Mouse (Mus musculus): Measurements from ENCODE around the gene Hspa1l. TPM values are rescaled to one million over a fixed set of nuclear protein-coding genes. Genes with fewer than 3 reads are reported as not detected.
"Not testable (repeated sequence)": the region's sequence is repeated elsewhere in the genome, so short reads cannot be mapped to it uniquely, and the experiment has no call there.

The Hspa1l gene
- polyA plus RNA-seq, 1 experiment: 0.48 TPM

GRCm38 (mm10) chr17:34979631-34980030, 7.1 kb downstream of the Hspa1l start:
- Histone ChIP-seq H3K4me3 (ENCODE audit: insufficient read depth, low read depth, low read length) (no peak overlapping the region), H3K4me1 (ENCODE audit: control insufficient read depth, insufficient read depth, insufficient read length, low read length) (no peaks in the 10 kb centered on the region), H3K27ac (replicated peaks; ENCODE audit: low read depth, low read length) (no peak overlapping the region)

- no peaks in the 10 kb centered on the region for H3K4me1 ChIP-seq (ENCODE audit: control insufficient read depth, insufficient read depth, insufficient read length, low read length)
- H3K27ac ChIP-seq (replicated peaks; ENCODE audit: low read depth, low read length): peak overlapping the region; percentile 56
- peak overlapping the region; percentile 40 for H3K4me3 ChIP-seq (ENCODE audit: insufficient read depth, low read depth, low read length)
Observed at GRCm38 (mm10) chr17:34980655-34981054, 8.2 kb downstream of the Hspa1l start.

GRCm38 (mm10) chr17:34981690-34982180, 9.2 kb downstream of the Hspa1l start, which contains the start of gene Lsm2:
TSS of gene Lsm2 (plus strand) at chr17:34981862.
- H3K4me3 ChIP-seq (ENCODE audit: insufficient read depth, low read depth, low read length): peak within 1 kb of the TSS; percentile 96
- no peaks in the 10 kb centered on the region for H3K4me1 ChIP-seq (ENCODE audit: control insufficient read depth, insufficient read depth, insufficient read length, low read length)
- H3K27ac ChIP-seq (replicated peaks; ENCODE audit: low read depth, low read length): peak within 1 kb of the TSS; percentile 99

GRCm38 (mm10) chr17:34982328-34982727, 9.8 kb downstream of the Hspa1l start:
- H3K4me3 ChIP-seq (ENCODE audit: insufficient read depth, low read depth, low read length): peak overlapping the region; percentile 96

GRCm38 (mm10) chr17:34984218-34984617, 11.7 kb downstream of the Hspa1l start:
- Histone ChIP-seq H3K4me1 (ENCODE audit: control insufficient read depth, insufficient read depth, insufficient read length, low read length) (no peaks in the 10 kb centered on the region), H3K27ac (replicated peaks; ENCODE audit: low read depth, low read length) (no peak overlapping the region), H3K4me3 (ENCODE audit: insufficient read depth, low read depth, low read length) (no peak overlapping the region)

More at GRCm38 (mm10) chr17:34982328-34982727, 9.8 kb downstream of the Hspa1l start:
- Histone ChIP-seq H3K4me1 (ENCODE audit: control insufficient read depth, insufficient read depth, insufficient read length, low read length) (no peaks in the 10 kb centered on the region), H3K27ac (replicated peaks; ENCODE audit: low read depth, low read length) (peak overlapping the region; percentile 99; the same call in 1 of the 2 replicates)

GRCm38 (mm10) chr17:34994751-34995150, 22.2 kb downstream of the Hspa1l start:
- no peak overlapping the region for H3K27ac ChIP-seq (replicated peaks; ENCODE audit: low read depth, low read length)
- no peaks in the 10 kb centered on the region for H3K4me1 ChIP-seq (ENCODE audit: control insufficient read depth, insufficient read depth, insufficient read length, low read length)
- H3K4me3 ChIP-seq (ENCODE audit: insufficient read depth, low read depth, low read length): no peak overlapping the region

- not testable (repeated sequence) for H3K27ac ChIP-seq (replicated peaks; ENCODE audit: low read depth, low read length); H3K4me3 ChIP-seq (ENCODE audit: insufficient read depth, low read depth, low read length); H3K4me1 ChIP-seq (ENCODE audit: control insufficient read depth, insufficient read depth, insufficient read length, low read length)
Observed at GRCm38 (mm10) chr17:34995192-34995591, 22.7 kb downstream of the Hspa1l start.

- H3K4me3 ChIP-seq (ENCODE audit: insufficient read depth, low read depth, low read length); H3K4me1 ChIP-seq (ENCODE audit: control insufficient read depth, insufficient read depth, insufficient read length, low read length); H3K27ac ChIP-seq (replicated peaks; ENCODE audit: low read depth, low read length): not testable (repeated sequence)
Observed at GRCm38 (mm10) chr17:34995927-34996326, 23.4 kb downstream of the Hspa1l start.

GRCm38 (mm10) chr17:34996411-34997141, 24.1 kb downstream of the Hspa1l start:
- H3K27ac ChIP-seq (replicated peaks; ENCODE audit: low read depth, low read length): no peak overlapping the region
- H3K4me1 ChIP-seq (ENCODE audit: control insufficient read depth, insufficient read depth, insufficient read length, low read length): no peaks in the 10 kb centered on the region
- H3K4me3 ChIP-seq (ENCODE audit: insufficient read depth, low read depth, low read length): no peak overlapping the region

GRCm38 (mm10) chr17:34997142-34997483, 24.6 kb downstream of the Hspa1l start:
- Histone ChIP-seq H3K4me3 (ENCODE audit: insufficient read depth, low read depth, low read length) (no peak overlapping the region), H3K27ac (replicated peaks; ENCODE audit: low read depth, low read length) (no peak overlapping the region), H3K4me1 (ENCODE audit: control insufficient read depth, insufficient read depth, insufficient read length, low read length) (no peaks in the 10 kb centered on the region)

- peak overlapping the region; percentile 18; the same call in 1 of the 2 replicates for H3K27ac ChIP-seq (replicated peaks; ENCODE audit: low read depth, low read length)
- peak overlapping the region; percentile 53; the same call in 1 of the 2 replicates for H3K4me3 ChIP-seq (ENCODE audit: insufficient read depth, low read depth, low read length)
- no peaks in the 10 kb centered on the region for H3K4me1 ChIP-seq (ENCODE audit: control insufficient read depth, insufficient read depth, insufficient read length, low read length)
Observed at GRCm38 (mm10) chr17:34998526-34999430, 26.3 kb downstream of the Hspa1l start.

- not testable (repeated sequence) for H3K4me1 ChIP-seq (ENCODE audit: control insufficient read depth, insufficient read depth, insufficient read length, low read length)
- Histone ChIP-seq H3K27ac (replicated peaks; ENCODE audit: low read depth, low read length) (peak overlapping the region; percentile 94), H3K4me3 (ENCODE audit: insufficient read depth, low read depth, low read length) (peak overlapping the region; percentile 67)
Observed at GRCm38 (mm10) chr17:34999871-35000716, 27.6 kb downstream of the Hspa1l start.

GRCm38 (mm10) chr17:35000717-35001451, 28.4 kb downstream of the Hspa1l start, which contains the start of gene Vars:
TSS of gene Vars (plus strand) at chr17:35000987.
- Histone ChIP-seq H3K4me1 (ENCODE audit: control insufficient read depth, insufficient read depth, insufficient read length, low read length) (no peaks in the 10 kb centered on the region), H3K27ac (replicated peaks; ENCODE audit: low read depth, low read length) (peak within 1 kb of the TSS; percentile 94), H3K4me3 (ENCODE audit: insufficient read depth, low read depth, low read length) (peak within 1 kb of the TSS; percentile 67)
